Mouse (Mus musculus): ENCODE measurements at regions not wholly inside any gene's neighbourhood (a gene's known extent, or its start where the extent isn't known, plus 50 kb on each side); places are given as distances from the start of the nearest gene placed in this dataset.

- DNase-seq, result no peak
Observed at GRCm38 (mm10) chr12:50926234-50926633, 277.3 kb upstream of the Prkd1 start.

- DNase-seq, result no peak
Observed at GRCm38 (mm10) chr12:50921739-50922138, 272.8 kb upstream of the Prkd1 start.

GRCm38 (mm10) chr12:50899609-50900447 lies 250.9 kb upstream of the Prkd1 start:
- DNase-seq, result no peak

GRCm38 (mm10) chr12:50897606-50898166 lies 248.8 kb upstream of the Prkd1 start:
- DNase-seq, result no peak

- DNase-seq, result no peak
Observed at GRCm38 (mm10) chr12:50893604-50894003, 244.7 kb upstream of the Prkd1 start.

GRCm38 (mm10) chr12:50875796-50876195 lies 226.9 kb upstream of the Prkd1 start:
- no peak for DNase-seq

- DNase-seq, result no peak
Observed at GRCm38 (mm10) chr12:50874024-50874398, 225.1 kb upstream of the Prkd1 start.

- DNase-seq, result no peak
Observed at GRCm38 (mm10) chr12:50873390-50874023, 224.6 kb upstream of the Prkd1 start.

- no peak for DNase-seq
Observed at GRCm38 (mm10) chr12:50851644-50852043, 202.7 kb upstream of the Prkd1 start.

- DNase-seq, result no peak
Observed at GRCm38 (mm10) chr12:50847976-50848375, 199.1 kb upstream of the Prkd1 start.

- DNase-seq, result no peak
Observed at GRCm38 (mm10) chr12:50842744-50843143, 193.8 kb upstream of the Prkd1 start.

GRCm38 (mm10) chr12:50839391-50839790 lies 190.5 kb upstream of the Prkd1 start:
- DNase-seq, result no peak

GRCm38 (mm10) chr12:50808731-50809281 lies 159.9 kb upstream of the Prkd1 start:
- no peak for DNase-seq

GRCm38 (mm10) chr12:50804391-50804790 lies 155.5 kb upstream of the Prkd1 start:
- DNase-seq, result no peak

- DNase-seq, result no peak
Observed at GRCm38 (mm10) chr12:50765156-50765940, 116.5 kb upstream of the Prkd1 start.

- DNase-seq, result no peak
Observed at GRCm38 (mm10) chr12:50764457-50764856, 115.6 kb upstream of the Prkd1 start.

- DNase-seq, result no peak
Observed at GRCm38 (mm10) chr12:50734135-50734534, 85.2 kb upstream of the Prkd1 start.

GRCm38 (mm10) chr12:50712615-50713014 lies 63.7 kb upstream of the Prkd1 start:
- no peak for DNase-seq

- no peak for DNase-seq
Observed at GRCm38 (mm10) chr12:50709000-50709788, 60.3 kb upstream of the Prkd1 start.

- DNase-seq, result no peak
Observed at GRCm38 (mm10) chr12:50698613-50699442, 49.9 kb upstream of the Prkd1 start.

Data from thymus, postnatal 36 days (tissue).